In genomic region chr2:130178706-130179506, GRCm38 (mm10) we compare ENCODE assay signal across 8 mouse cellular contexts. TPM values are rescaled to one million over a fixed set of nuclear protein-coding genes. Genes with fewer than 3 reads are reported as not detected.
DNase-seq lines count a peak whose midpoint lies in the region; ATAC-seq lines count a peak whose summit lies in the region.

TSS of gene Snrpb (minus strand) at chr2:130179403.

- peak within 1 kb of the TSS; percentile 75 for H3K4me3 ChIP-seq in hindbrain, embryonic 15.5 days

- H3K9me3 ChIP-seq in hindbrain, embryonic 15.5 days: no peaks in the 10 kb centered on the region

- peaks cover 19% of the 10 kb centered on the region for H3K36me3 ChIP-seq in hindbrain, embryonic 15.5 days

- H3K27ac ChIP-seq in hindbrain, embryonic 15.5 days (replicated peaks): peak within 1 kb of the TSS; percentile 94

- peak within 1 kb of the TSS; percentile 97 for H3K9ac ChIP-seq in hindbrain, embryonic 15.5 days

- H3K27me3 ChIP-seq in hindbrain, embryonic 15.5 days: no peaks in the 10 kb centered on the region

- WGBS in hindbrain, embryonic 15.5 days: under 1% methylated on average over 81 of the region's 81 CpGs

- peaks cover 28% of the 10 kb centered on the region for H3K4me1 ChIP-seq in hindbrain, embryonic 15.5 days (replicated peaks)

- peak; percentile 93 for DNase-seq in R1 (ENCODE audit: low read depth, low spot score)
- DNase-seq in cerebellum, postnatal 25 days: peak; percentile 92 to 94
- peak; percentile 85 to 91 for DNase-seq in frontal cortex, postnatal 36 days (ENCODE audit: low spot score in 2 of 2)
- DNase-seq in left cerebral cortex, adult 11 months (ENCODE audit: low spot score): peak; percentile 80
- peak; percentile 92 to 93 for DNase-seq in lung, postnatal 4 days
- DNase-seq in retina, postnatal 7 days (ENCODE audit: low read depth, low spot score): peak; percentile 89
- DNase-seq in urinary bladder, adult 2 months (ENCODE audit: low spot score): peak; percentile 86

- peak; percentile 95 for ATAC-seq in hindbrain, embryonic 15.5 days (ENCODE audit: low FRiP score, low read depth)

- H3K4me2 ChIP-seq in hindbrain, embryonic 15.5 days: peak within 1 kb of the TSS; percentile 92

RNA-seq across cellular contexts. Expression of gene Snrpb, which starts in this region (rescaled TPM):
- 326 and 337 TPM in 2 replicates for polyA plus RNA-seq in hindbrain, embryonic 15.5 days (2015; fragmentation: Nextera tagmentation; extraction: Ambion mirVana)
- polyA plus RNA-seq in urinary bladder, adult 2 months (2012; rRNA removed): 193 and 258 TPM in 2 replicates

Comparison
In these comparisons a context has a peak if more than half of its experiments do, and no peak if none do; other contexts are left out.
1. Peak in every context shown above with its lines: DNase-seq, ATAC-seq, H3K4me3 ChIP-seq and H3K27ac ChIP-seq.